Comparison of ENCODE assay signal across 9 mouse cellular contexts in the genomic region with DNA sequence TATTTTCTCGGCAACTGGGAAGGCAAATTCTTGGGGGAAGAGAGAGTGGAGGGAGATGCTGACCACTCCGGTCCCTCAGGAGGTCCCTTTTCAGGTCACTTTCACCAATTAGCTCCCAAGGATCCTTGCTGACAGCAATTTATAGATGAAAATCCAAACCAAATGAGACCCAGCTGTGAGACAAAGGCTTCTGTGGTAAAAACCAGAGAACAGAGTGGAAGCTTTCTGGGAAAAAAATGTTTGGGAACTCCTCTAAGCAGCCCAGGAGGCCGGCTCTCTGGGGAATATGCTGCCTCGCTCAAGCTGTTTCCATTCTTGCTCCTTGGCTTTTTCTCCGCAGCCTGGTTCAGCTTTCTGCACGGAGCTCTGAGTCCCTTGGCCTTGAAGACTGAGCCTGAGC.
DNase-seq lines count a peak whose midpoint lies in the region; ATAC-seq and TF ChIP-seq lines count a peak whose summit lies in the region.
"Had no signal": no experiment of that assay in that cellular context is flagged by ENCODE, and none has a peak within 500 bp of the region (broad histone marks: within the 10 kb centered on the region; RNA-seq: fewer than 3 reads in every experiment).

No protein-coding gene starts in this region.

- ATAC-seq in hindbrain, postnatal 0 days: no peak
- ATAC-seq in midbrain, embryonic 11.5 days (ENCODE audit: low FRiP score): peak; percentile 51

- no peaks in the 10 kb centered on the region for H3K36me3 ChIP-seq in hindbrain, postnatal 0 days (ENCODE audit: insufficient read depth, low read length)
- H3K36me3 ChIP-seq in midbrain, embryonic 11.5 days (ENCODE audit: control insufficient read depth, insufficient read depth, low read length): no peaks in the 10 kb centered on the region

- no peaks in the 10 kb centered on the region for H3K27me3 ChIP-seq in hindbrain, postnatal 0 days (ENCODE audit: insufficient read depth, low read length)
- H3K27me3 ChIP-seq in midbrain, embryonic 11.5 days (ENCODE audit: control insufficient read depth, insufficient read depth, low read length): peaks cover 39% of the 10 kb centered on the region

- H3K4me2 ChIP-seq in hindbrain, postnatal 0 days (ENCODE audit: low read depth, low read length): peak overlapping the region; percentile 49
- peak overlapping the region; percentile 33 for H3K4me2 ChIP-seq in midbrain, embryonic 11.5 days

- no peaks in the 10 kb centered on the region for H3K4me1 ChIP-seq in brown adipose tissue, adult 24 weeks (ENCODE audit: control insufficient read depth, insufficient read depth, insufficient read length, low read length)
- H3K4me1 ChIP-seq in hindbrain, postnatal 0 days (ENCODE audit: insufficient read depth, low read length): no peaks in the 10 kb centered on the region
- peaks cover 6% of the 10 kb centered on the region; the same call in 1 of the 2 replicates for H3K4me1 ChIP-seq in midbrain, embryonic 11.5 days (ENCODE audit: control insufficient read depth, insufficient read depth, low read length)

- no peak overlapping the region for H3K9ac ChIP-seq in hindbrain, postnatal 0 days (replicated peaks; ENCODE audit: low read length)
- no peak overlapping the region for H3K9ac ChIP-seq in midbrain, embryonic 11.5 days (ENCODE audit: low read length)

- H3K4me3 ChIP-seq in brown adipose tissue, adult 24 weeks (ENCODE audit: insufficient read depth, low read depth, low read length): peak overlapping the region; percentile 19; the same call in 1 of the 2 replicates
- H3K4me3 ChIP-seq in hindbrain, postnatal 0 days (ENCODE audit: low read length): peak overlapping the region; percentile 21
- no peak overlapping the region for H3K4me3 ChIP-seq in midbrain, embryonic 11.5 days (ENCODE audit: low read depth, low read length)

- WGBS in hindbrain, postnatal 0 days: 6% methylated on average over 6 of the region's 6 CpGs
- 4% methylated on average over 6 of the region's 6 CpGs for WGBS in midbrain, embryonic 11.5 days

- no peak for TF ChIP-seq CTCF in hindbrain, postnatal 0 days (IDR thresholded peaks at IDR 0.05; ENCODE audit: low read depth)

- 0 out of 2 replicates have a peak overlapping the region, but pooled peaks have one; percentile 6 for H3K27ac ChIP-seq in brown adipose tissue, adult 24 weeks (replicated peaks; ENCODE audit: low read depth, low read length)
- no peak overlapping the region for H3K27ac ChIP-seq in hindbrain, postnatal 0 days
- no peak overlapping the region for H3K27ac ChIP-seq in midbrain, embryonic 11.5 days (ENCODE audit: low read depth, low read length)
- H3K27ac ChIP-seq: macrophage had no signal

- DNase-seq in NIH3T3 (ENCODE audit: low read depth): peak; percentile 22
- peak; percentile 66 for DNase-seq in gastrocnemius, postnatal 25 days
- DNase-seq in hindbrain, postnatal 0 days (ENCODE audit: low spot score): peak; percentile 50
- DNase-seq in midbrain, embryonic 11.5 days (ENCODE audit: low spot score, missing footprints): peak; percentile 89
- DNase-seq in left cerebral cortex, adult 8-10 months (ENCODE audit: low spot score in 2 of 2): no peak
- no peak for DNase-seq in T-cell, adult 2 months (ENCODE audit: low spot score)
- no peak for DNase-seq in right cerebral cortex, postnatal 36 days (ENCODE audit: low spot score in 2 of 2)

- no peaks in the 10 kb centered on the region for H3K9me3 ChIP-seq in hindbrain, postnatal 0 days (ENCODE audit: low read length)
- no peaks in the 10 kb centered on the region for H3K9me3 ChIP-seq in midbrain, embryonic 11.5 days (ENCODE audit: control insufficient read depth, low read length)

Comparison
In these comparisons a context has a peak if more than half of its experiments do, and no peak if none do; other contexts are left out.
1. DNase-seq: peak in NIH3T3 (single experiment), gastrocnemius, postnatal 25 days (single experiment), hindbrain, postnatal 0 days (single experiment) and midbrain, embryonic 11.5 days (single experiment); none in left cerebral cortex, adult 8-10 months (0 of 2), T-cell, adult 2 months (single experiment) and right cerebral cortex, postnatal 36 days (0 of 2).